Mouse (Mus musculus) embryo, embryonic 11 days (tissue): ENCODE results near the gene Btbd1.
"Not testable (repeated sequence)": the region's sequence is repeated elsewhere in the genome, so short reads cannot be mapped to it uniquely, and the experiment has no call there.

Experiments
- DNase-seq: peaks from one replicate; pipeline ENCODE4 v3.0.0-alpha.2; 2015

Btbd1 gene

DNA sequence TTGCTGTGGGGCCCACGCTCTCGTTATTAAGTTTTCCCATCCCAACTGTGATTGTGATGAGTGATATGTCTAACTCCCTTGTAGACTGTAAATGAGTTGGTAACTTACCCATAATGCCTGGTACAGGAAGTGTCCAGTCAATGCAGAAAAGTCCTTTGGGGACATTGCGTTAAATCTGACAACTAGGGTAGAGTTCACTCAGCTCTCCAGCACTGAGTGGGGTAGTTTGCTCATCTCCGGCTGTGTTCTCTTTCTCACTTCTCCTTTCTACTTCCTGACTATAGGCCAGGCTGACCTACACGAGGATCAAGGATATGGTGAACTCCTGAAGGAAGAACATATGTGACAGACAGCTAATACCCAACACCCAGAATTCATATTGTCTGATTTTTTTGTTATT is 20.0 kb upstream of the Btbd1 start:
- DNase-seq: no peak

DNA sequence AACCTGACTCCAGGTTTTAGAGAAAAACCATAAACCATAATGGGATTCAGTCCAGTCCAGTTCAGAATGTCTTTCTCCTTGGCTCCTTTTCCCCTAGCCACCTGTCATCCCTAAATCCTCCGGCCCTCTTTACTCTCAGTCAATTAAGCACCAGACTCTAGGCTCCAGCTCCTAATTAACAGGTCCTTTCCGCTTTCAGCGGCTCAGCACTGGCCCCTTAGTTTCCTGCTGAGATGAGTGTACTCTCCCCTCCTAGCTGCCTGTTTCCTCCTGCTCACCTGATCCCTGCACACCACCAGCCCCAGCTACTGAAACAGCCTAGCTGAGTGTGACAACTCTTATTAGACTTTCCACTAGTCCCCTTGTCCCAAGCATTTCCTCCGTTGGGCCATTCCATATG is 18.5 kb upstream of the Btbd1 start:
- DNase-seq: no peak

GRCm38 (mm10) chr7:81847010-81847409 is 17.8 kb upstream of the Btbd1 start:
- peak; percentile 24 for DNase-seq

DNA sequence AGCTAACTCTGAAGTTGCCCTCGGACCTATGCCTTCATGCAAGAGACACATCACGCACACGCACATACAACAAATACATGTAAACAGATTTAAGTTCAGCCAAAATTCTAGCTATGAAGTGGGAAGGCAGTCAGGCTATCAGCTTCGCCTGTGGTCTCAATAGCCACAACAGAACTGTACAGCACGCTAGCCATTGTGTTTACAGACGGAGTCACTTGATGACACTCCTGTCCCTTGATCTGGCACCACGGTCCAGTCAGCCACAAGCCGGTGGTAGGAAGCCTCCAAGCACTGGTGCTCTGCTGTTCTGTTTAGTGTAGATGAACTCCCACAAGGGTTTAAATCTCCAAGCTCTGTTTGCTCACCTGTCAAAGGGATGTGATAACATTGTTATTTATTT is 16.8 kb upstream of the Btbd1 start:
- DNase-seq: no peak

- DNase-seq: no peak
Observed at GRCm38 (mm10) chr7:81845313-81845712, 16.1 kb upstream of the Btbd1 start.

- DNase-seq: no peak
Observed at GRCm38 (mm10) chr7:81844801-81845200, 15.6 kb upstream of the Btbd1 start.

DNA sequence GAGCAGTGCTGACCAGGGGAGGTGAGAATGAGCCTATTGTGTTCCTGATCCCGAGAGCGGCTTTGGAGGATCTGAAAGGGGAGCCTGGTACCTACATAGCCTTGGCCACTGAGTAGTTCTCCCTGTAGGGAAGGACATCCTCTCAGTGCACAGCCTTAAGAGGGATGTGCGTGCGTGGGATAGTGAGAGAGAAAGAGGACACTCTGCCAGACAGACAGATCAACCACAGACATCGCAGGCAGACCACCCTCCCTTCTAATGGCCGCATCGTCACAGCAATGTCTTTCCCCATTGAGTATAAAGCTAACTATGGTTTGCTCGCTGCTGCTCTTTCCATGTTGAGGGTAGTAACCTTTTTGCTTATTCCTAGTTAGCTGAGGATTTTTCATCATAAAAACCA is 14.7 kb upstream of the Btbd1 start:
- DNase-seq: no peak

- DNase-seq: no peak
Observed at GRCm38 (mm10) chr7:81842998-81843397, 13.8 kb upstream of the Btbd1 start.

DNA sequence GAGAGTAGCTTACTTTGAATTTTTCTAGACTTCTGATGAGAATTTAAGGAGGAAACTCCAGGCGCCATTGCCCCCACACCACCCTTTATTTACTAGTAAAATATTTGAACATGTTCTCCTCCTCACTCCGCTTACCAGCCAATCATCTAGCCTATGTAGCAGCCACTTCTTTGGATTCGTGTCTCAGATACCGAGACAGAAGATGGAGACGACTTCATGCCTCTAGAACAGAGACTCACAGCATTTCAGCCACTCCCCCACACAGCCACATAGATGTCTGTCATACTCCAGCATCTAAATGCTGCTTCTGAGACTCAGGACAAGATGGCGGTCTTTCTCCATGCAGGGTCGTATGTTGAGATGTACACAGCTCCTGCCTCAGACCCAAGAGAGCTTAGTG is 12.9 kb upstream of the Btbd1 start:
- no peak for DNase-seq

DNA sequence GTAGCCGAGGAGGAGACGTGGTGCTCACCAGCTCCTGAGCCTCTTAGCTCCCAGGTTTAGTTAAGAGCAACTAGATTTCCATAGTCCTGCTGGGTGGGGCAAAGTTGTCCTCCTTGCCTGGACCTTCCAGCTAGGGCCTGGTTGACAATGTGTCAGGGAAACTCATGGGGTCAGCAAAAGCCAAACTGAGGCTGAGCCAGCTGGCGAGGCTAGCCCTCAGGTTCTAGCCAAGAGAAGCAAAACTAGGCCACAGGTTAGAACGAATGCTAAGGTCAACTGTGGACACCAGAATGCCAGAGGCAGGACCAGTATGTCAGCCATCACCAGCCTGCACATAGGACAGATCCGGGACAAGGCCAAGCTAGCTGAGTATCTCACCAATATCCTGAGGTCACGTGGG is 12.2 kb upstream of the Btbd1 start:
- no peak for DNase-seq

DNA sequence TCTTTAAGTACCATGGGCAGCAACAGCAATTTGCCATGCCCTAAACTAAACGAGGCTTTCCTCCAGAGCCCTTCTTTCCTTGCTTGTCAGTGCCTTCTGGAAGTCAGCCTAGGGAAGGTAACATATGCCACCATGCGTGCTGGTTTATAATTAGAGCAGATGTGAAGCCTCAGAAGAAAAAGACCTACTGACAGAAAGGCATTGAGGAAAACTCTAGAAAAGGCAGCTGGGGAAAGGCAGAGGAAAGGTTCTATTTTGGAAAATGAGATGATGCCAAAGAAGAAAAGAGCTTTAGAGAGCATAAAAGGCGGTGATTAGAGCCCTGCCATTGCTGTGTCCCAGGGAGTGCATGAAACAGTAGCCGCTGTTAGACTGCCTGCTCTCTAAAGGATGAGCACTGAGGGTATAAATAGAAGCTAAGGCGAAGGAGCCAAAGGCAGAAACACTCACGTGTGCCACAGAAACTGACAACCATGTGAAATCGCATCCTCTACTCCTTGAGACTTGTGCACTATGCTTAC is 11.5 kb upstream of the Btbd1 start:
- no peak for DNase-seq

GRCm38 (mm10) chr7:81839746-81840145 is 10.5 kb upstream of the Btbd1 start:
- no peak for DNase-seq

GRCm38 (mm10) chr7:81837771-81838170 is 8.5 kb upstream of the Btbd1 start:
- not testable (repeated sequence) for DNase-seq

DNA sequence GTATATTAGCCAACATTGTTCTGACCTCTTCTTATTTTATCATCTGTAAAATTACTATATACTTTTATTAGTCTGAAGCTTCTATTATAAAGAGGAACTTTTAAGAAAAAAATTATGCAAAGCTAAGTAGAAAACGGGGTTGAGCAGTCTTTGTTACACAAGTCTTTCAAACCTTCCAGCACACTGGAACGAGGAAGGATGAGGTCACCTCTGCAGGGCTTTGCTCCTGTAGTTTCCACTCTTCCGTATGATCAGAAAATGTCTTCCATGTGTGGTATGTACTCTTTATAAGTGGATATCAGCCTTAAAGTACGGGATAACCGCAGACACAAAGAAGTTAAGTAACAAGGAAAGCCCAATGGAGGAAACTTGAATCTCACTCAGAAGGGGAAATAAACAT is 6.2 kb upstream of the Btbd1 start:
- DNase-seq: no peak

DNA sequence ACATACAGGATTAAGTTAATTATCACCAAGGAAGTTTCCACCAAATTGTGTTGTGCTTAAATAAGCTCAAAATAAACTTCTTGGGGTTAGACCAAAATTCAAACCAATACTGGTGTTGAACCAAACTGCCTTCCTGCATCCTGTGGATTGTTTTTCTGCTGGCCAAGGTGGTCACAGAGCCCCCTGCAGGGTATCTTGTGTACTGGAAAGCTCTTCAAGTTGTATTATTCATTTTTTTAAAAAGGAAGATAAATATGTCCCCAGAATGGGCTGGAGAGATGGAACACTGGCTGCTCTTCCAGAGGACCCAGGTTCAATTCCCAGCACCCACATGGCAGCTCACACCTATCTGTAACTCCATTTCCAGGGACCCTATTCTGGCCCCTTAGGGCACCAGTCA is 5.6 kb upstream of the Btbd1 start:
- DNase-seq: no peak

- peak; percentile 50 for DNase-seq
Observed at GRCm38 (mm10) chr7:81828681-81829378, 401 bp downstream of the Btbd1 start.

DNA sequence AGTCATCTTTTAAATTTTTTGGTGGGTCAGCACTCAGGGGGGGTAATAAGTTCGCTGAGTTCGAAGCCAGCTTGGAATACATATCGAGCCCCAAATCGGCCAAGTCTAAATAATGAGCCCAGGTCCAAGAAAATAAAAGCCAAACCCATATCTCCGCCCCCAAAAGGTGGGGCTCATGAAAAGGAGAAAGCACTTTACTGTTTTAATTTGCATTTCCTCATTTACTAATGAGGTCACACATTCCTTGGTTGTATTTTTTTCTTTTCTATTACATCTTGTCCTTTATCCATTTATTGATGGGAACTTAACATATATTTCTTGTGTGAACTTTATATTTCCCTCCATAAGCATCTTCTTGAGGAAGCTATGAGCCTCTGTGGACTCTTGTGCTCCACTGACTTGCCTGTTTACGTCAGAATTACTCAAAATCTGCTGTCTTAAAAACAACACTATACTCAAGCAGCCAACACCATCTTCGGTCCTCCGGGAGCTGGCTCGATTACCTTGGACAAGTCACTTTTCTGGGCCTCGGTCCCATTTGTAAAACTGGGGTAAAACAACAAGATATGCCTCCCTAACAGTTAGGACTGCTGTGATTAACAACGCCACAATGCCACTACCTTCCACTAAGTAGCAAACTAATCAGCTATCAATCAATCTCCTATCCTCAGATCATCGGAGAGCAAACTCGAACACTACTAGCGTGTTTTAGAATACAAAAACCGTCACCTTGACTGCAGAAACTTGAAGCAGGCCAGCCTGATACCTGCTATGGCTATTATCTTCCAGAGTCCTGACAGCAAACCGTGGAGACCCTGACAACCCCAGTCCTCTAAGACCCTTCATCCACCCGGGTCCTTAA is 1.2 kb downstream of the Btbd1 start:
- peak; percentile 11 for DNase-seq

DNA sequence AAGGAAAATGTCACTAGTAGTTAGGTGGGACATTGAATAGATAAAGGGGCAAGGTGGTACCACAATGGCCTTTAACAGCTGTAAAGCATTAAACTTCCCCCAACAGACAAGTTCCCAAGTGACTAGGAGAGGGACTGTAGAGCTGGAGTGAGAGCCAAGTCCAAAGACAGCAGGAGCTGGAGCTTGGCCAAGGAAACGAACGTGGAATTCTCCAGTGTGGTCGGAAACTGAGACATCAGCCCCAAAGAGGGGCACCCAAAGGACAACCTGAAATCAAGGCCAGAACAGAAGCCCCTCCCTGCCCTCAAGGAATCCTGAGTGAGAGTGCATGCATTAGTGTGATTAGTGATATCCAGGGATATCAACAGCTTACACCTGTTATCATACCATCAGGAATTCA is 3.9 kb downstream of the Btbd1 start:
- DNase-seq: no peak

DNA sequence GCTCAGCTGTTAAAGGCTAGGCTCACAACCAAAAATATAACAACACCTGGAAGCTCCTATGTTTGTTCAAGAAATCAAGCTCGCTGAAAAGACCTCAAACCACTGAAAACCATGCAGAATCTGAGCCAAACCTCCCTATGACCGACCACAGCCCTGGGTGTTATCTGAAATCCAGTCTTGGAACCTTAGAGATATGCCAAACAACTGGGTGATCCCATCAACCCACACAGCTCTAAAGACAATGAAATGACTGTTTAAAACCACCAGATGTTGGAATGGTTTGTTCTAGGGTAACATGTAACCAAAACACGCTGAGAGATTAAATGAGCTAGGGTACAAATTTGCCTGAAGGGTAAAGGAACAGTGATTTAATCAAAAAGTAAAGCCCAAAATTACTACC is 4.3 kb downstream of the Btbd1 start:
- DNase-seq: no peak

DNA sequence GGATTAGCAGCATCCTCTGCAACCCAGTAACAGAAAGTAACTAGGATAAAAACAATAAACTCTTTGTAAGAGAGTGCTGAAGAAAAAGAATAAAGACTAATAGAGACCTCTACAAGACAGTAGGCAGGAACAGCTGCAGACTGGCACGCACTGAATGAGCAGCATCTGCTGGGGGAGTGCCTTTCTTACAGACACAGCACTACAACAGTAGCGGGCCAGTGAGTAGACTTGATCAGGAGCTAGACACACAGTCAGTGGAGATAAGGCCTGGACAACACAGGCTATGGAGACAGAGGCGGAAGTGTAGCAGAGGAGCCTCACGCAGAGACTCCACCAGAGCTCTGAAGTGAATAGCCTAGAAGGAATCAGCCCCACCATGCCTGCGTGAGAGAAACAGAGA is 23.2 kb downstream of the Btbd1 start:
- peak; percentile 6 for DNase-seq

- peak; percentile 94 for DNase-seq
Observed at GRCm38 (mm10) chr7:81789095-81789757, 40.0 kb downstream of the Btbd1 start, which contains the start of gene 3110040N11Rik. TSS of gene 3110040N11Rik (minus strand) at chr7:81789478.

- DNase-seq: peak; percentile 29
Observed at GRCm38 (mm10) chr7:81788536-81788935, 40.7 kb downstream of the Btbd1 start.

DNA sequence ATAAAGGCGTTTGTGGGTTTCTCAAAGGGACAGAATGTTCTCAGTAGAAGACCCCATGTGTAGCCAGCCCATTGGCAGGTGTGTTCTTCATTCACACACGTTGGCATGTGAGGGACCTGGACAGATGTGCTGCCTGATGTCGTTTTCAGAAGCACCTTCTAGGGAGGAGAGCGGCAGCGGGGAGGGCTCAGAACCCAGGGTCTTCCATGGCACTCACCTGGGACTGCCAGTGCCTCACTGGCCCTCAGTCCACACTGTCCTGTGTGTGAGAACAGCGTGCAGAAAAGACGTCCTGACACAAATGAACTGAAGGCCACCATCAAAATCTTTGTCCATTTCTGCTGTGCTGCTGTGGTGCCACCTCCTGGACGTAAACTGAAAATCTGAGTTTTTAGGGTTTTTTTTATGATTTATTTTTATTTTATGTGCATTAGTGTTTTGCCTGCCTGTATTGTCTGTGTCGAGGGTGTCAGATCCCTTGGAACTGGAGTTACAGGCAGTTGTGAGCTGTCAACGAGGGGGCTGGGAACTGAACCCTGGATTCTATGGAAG is 51.5 kb downstream of the Btbd1 start:
- DNase-seq: peak; percentile 12
